Mouse (Mus musculus): ENCODE measurements around the gene Rbfox2.
"Not testable (repeated sequence)": the region's sequence is repeated elsewhere in the genome, so short reads cannot be mapped to it uniquely, and the experiment has no call there.

Gene Rbfox2

DNA sequence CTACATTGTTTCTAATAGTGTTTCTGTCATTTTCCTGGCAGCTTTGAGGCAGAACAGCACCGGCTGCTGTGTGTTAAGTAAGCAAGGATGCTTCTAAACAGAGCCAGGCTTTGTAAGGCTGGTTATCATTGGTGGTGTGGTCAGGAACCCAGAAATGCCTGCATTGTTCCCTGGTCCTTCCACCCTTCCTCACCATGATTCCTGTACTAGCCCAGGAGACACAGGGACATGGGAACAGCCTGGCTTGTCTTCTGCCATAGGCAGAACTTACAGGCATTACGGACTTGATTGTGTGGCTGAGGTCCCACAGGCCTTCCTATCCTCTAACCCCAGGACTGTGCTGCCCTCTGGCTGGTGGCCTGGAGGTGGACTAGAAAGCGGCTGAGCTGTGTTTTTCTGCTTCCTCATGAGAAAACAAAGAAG, 238.4 kb downstream of the Rbfox2 start:
- peak; percentile 64 for DNase-seq (ENCODE audit: low read depth, low spot score)

DNA sequence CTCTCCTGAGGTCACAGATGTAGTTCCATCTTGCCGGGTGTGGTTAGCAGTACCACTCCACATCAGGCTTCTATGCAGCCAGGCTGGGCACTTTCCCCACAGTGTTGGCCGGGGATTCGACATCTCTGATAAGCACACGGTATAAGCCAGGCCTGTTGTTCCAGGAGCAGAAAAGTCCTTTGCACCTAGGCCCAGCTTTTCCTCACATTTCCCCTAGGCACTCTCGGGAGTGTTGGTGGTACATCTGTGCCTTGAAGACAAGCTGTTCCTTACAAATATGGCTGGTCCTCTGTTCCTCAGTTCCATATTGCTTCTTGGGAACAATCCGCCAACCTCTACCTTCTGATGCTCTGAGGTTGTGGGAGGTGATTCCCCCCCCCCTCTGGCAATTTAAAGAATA, 240.6 kb downstream of the Rbfox2 start:
- peak; percentile 80 for DNase-seq (ENCODE audit: low read depth, low spot score)

DNA sequence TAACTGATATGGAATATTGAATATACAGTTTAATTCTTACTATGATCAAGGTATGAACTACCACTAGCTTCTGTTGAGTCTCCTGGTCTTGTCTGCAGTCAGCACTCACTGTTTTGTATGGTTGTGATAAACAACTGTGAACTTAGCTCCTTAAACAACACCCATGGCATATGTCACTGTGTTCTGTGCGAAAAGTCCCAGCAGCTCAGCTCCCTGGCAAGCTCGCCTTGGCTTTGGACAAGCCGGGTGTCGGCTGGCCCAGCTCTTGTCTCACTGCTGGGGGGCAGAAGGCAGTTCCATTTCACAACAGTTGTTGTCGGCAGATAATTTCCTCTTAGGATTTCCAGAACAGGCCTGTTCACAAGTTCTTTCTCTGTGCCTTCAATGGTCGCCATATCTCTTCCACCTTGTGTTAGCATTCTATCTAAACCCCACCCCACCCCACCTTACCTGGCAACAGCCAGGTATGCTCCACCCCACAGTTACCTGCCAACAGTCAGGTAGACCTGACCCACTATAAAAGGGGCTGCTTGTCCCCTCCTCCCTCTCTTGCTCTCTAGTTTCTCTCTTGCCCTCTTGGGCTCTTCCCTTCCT, 241.4 kb downstream of the Rbfox2 start:
- DNase-seq (ENCODE audit: low read depth, low spot score) = no peak

DNA sequence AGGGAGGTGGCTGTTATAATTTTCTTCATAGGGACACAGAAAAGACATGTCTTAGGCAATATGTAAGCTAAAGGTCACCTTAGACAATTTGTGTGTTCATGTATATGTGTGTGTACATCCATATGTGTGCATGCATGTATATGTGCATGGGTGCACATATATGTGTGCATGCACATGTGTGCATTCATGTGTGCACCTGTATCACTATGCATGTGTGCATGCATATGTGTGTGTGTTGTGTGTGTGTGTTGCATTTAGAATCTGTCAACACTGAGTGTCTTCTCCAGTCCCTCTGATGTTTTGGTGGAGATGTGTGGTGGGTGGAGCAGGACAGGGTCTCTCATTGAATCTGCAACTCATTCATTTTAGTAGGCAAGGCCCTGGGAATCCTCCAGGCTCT, 244.1 kb downstream of the Rbfox2 start:
- DNase-seq (ENCODE audit: low read depth, low spot score) = no peak

DNA sequence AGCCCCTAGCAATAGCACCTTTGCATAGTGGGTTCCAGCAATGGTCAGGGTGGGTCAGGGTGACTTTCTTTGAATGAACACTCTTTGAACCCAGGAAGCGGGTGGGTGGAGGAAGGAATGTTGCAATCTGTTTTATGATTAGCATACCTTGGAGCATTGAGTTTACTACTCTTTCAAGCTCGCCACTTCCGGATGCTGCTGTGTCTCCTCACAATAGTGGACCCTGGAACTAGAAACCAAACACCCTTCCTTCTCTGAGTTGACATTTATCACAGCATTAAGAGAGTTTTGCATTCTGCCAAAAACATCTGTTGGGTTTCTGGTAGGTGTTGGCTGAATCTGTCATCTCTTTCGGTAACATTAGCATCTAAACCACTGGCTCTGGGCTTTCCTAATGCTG, 247.4 kb downstream of the Rbfox2 start:
- DNase-seq (ENCODE audit: low read depth, low spot score) = not testable (repeated sequence)

DNA sequence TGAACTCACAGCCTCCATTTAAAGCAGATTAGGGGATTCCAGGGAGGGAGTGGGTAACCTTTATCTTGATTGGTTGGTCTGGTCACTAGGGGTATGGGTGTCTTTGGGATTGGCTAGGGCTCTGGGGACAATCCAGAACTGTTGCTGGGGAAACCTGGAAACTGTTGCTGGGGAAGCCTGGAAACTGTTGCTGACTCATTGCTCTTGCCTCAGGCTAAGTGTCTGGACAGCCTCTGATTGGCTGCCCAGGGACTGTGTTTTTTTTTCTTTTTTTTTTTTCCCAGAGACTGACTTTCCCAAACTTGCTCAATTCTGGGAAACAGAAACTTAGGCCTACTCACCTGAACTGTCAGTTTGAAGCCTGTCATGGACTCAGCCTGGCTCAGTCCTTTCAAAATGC, 248.2 kb downstream of the Rbfox2 start:
- DNase-seq (ENCODE audit: low read depth, low spot score) = no peak

DNA sequence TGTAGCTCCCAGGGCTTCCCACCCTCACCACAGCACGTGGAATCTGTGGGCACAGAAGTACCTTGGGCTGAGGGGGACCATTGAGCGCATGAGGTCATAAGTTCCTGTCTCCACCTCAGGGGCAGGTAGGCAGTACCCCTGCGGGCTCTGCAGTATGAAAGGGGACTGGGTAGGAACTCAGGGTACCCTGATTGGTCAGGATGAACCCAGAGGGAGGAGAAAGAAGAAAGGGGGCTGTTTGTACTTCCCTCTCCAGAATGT, 250.1 kb downstream of the Rbfox2 start:
- no peak for DNase-seq (ENCODE audit: low read depth, low spot score)

DNA sequence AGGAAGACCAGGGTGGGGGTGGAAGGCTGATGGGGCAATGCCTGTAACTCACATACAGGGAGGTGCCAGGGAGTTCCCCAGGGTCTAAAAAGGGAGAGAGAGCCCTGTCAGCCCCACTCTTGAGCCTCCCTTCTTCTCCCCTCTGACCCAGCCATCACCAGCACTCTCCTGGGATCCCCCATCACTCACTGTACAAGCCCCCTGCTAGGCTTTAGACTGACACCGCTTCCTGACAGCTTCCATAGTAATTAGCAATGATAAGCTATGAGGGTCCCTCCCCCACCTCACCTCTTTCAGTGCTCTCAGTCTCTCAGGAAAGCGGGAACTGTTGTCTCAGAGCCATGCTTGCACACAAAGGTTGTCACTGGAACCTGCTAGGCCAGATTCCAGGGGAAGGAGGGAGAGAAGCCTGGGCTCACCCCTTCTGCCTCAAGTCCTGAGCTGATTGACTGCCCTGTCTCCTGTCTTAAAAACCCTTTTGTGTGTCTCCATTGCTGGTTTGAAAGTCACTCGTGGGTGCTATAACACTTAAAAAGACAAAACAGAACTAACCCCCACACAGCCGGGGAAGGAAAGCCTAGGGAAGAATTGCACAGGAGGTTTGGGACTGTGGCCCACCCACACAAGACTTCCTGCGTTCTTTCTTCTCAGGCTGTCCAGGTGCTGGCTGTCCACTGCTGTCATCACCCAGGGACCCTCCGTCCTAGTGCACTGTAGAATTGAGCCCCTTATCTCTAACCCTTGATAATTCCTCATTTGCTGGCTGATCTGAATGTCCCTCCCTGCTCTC, 250.6 kb downstream of the Rbfox2 start:
- DNase-seq (ENCODE audit: low read depth, low spot score) = no peak

DNA sequence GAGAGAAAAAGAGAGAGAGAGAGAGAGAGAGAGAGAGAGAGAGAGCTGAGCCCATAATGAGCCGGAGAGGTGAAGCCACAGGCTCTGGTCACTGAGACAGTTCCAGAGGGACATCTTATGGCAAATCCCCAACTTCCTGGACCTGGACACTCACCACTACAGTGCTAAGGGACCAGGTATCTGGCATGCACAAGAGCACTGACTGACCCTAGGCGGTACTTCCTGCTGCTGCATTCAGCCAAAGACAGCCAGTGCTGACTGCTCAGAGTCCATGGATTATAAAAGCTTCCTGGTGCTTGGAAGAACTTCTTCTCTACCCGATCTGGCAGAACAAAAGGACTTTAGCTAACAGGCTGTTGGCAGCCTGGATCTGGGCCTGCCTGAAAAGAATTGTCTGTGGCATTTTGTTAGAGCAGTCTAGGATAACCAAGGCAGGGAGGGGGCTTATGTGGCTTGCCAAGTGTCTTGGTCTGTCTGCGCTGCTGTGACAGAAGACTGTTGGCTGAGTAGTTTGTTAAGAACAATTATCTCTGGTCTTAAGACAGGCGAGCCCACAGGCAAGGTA, 252.1 kb downstream of the Rbfox2 start:
- DNase-seq (ENCODE audit: low read depth, low spot score) = no peak

DNA sequence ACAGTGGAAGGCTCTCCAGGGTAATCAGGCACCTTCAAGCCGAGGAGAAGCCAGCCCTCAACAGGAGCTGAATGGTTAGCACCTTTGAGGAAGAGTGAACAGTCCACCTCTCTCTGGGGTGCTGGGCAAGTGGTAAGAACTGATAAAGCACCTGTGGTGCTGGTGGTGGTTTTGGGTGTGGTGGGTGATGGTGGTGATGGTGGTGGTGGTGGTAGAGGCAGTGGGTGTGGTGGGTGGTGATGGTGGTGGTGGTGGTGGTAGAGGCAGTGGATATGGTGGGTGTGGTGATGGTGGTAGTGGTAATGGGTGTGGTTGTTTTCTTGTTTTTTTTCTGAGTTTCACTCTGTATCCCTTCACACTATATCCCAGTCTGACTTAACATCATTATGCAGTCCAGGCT, 253.8 kb downstream of the Rbfox2 start:
- DNase-seq (ENCODE audit: low read depth, low spot score) = no peak

DNA sequence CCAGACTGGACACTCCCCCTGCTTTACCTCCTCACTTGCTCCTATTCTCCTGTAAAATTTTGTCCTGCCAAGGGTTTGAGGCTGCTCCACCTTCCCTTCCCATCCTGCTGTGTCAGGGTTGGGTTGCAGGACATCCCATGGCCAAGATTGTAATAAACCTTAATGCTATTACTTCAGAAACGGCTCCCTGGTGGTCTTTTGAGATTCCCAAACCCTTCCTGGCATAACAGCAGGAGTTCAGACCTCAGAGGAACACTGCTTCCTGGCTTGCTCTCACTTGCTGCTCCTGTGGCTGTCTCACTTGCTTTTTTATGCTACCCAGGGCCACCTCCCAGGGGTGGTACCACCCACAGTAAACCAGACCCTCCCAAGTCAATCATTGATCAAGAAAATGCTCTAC, 254.6 kb downstream of the Rbfox2 start:
- DNase-seq (ENCODE audit: low read depth, low spot score) = no peak

DNA sequence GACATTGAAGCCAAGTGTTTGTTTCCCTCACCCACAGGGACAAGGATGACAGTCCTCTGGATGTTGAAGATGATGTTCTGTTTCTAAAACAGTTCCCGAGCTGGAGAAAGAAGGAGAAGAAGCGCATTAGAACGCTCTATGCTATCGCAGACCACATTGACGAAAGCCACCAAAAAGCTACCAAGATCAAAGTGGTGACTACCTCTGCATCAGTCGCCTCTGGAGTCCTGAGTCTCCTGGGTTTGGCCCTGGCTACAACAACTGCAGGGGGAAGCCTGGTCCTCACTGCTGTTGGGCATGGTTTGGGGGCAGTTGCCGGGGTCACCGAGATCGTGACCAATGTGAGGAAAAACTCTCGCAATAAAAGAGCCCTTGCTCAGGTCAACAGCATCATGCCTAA, 256.2 kb downstream of the Rbfox2 start, which contains the start of gene Mb:
Gene Mb (minus strand): TSS at position 101 of the 400 bp plus-strand sequence.
- DNase-seq (ENCODE audit: low read depth, low spot score) = no peak

DNA sequence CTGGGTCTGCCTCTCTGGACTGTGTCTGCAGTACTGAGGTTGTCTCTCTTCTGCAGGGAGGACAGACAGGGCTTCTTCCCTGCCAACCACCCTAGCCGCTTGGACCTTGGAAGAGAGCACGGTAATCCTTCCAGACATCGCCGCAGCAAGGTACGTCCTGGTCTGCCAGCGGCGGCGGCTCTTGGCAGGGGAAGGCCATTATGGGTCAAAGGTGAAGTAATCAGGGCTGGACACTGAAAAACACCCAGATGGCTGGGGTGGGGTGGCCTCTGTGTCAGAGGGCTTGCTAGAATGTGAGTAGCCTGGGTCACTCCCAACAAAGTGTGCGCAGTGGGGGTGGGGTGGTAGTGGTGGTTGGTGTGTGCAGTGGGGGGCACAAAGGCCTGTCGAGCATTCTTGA, 261.2 kb downstream of the Rbfox2 start:
- DNase-seq (ENCODE audit: low read depth, low spot score) = no peak

DNA sequence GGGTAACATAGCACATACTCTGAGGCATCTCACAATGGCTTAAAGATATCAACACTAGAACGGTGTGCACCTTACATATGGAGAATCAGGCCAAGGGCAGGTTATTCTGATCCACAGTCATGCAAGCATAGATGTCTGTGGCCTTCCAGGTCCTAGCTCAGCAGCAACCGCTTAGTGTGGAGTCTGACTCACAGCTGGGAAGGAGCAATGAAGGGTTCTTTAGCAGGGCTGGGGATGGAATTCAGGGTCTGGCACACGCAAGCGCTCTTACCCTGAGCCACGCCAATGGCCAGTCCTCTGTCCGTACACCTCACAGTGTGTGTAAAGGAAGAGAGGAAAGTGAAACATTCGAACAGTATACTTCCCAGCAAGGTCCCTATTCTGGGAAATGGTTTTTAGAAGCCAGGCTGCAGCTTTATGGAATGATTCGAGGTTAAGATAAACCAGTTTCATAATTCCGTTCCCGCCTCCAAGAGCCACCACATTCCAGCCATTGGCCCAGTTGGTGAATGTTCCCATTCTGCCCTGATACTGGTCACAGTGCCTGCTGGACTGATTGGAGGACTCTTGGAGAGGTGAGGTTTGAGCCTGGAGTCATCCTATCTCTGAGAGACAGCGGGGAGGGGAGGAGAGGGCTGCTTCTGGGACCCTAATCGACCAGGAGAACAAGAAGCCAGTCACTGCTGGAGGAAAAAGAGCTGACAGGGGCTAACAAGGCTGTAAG, 262.0 kb downstream of the Rbfox2 start, which contains the start of gene Apol6:
Gene Apol6 (plus strand): TSS at position 133 of the 724 bp plus-strand sequence.
- no peak for DNase-seq (ENCODE audit: low read depth, low spot score)

DNA sequence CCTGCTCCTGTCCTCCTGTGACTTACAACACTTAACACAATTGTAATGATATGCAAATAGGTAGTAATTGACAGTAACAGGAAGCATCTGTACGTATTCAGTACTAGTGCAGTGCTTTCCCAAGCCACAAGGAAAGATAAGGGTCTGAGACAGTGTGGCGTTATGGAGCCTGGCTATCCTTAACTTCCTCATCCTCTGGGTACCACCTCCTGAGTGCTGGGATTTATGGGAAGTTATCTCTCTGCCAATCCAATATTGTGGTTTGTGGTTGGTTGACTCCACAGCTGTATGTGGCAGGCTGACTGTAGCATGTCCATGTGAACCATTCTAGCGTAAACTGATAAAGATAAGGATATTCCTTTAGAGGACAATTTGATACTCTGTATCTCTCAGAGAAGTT, 266.0 kb downstream of the Rbfox2 start:
- DNase-seq (ENCODE audit: low read depth, low spot score) = no peak

DNA sequence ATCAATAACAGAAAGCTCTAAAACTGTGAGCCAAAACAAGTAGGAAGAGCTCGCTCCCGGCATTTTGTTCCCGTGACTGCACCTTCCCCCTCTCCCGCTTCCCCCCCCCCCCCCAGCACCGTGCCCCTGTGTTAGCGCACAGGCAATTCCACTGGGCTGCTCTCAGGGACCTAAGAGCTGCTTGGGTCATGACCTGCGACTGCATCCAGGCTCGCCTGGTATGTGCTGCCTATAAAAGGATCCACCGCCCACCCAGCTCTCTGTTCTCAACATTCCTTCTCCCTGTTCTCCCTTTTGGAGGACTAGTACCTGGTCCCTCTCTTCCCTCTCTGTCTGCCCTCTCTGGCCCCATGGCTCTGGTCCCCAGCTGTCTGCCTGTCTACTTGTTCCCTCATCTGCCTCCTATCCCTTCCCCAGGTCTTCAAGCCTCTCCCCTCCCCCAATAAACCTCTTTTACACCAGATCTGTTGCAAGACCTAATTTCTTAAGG, 267.5 kb downstream of the Rbfox2 start:
- no peak for DNase-seq (ENCODE audit: low read depth, low spot score)

DNA sequence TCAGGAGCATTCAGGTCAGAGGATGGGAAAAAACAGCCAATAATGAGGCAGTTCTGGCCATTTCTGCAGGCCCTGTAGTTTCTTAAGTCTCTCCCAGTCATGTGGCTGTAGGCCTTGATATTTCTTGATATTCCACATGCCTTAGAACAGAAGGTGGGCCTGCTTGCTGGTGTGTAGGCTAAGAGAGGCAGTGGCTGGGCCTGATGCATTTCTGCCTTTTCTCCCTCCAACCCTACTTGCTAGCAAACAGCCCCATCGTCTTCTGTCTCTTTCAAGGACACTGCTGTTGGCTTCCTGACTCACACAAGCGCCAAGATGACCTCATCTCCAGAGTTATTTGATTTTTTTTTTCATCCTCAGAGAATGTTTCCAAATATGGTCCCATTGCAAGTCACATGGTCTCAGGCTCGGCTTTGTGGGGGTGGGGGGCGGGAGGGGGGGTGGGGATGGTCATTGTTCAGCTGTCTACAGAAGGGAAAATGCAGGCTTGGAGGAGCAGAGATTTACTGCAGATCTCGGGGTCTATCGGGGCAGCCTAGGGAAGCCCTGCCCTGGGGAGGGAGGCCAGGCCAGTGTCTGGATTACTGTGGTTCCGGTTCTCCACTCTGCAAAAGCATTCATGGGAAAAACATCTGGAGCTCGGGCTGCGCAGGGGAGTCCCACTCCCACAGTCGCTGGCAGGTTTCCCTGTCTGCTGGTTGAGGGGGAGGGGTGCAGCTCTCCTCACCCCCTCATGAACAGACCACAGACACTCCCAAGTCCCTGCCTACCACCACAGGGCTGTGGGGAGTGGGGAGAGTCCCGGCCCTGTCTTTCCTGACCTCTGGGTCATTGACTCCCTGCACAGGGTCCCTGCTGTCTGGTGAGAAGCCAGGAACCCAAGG, 269.3 kb downstream of the Rbfox2 start:
- DNase-seq (ENCODE audit: low read depth, low spot score) = peak; percentile 48

DNA sequence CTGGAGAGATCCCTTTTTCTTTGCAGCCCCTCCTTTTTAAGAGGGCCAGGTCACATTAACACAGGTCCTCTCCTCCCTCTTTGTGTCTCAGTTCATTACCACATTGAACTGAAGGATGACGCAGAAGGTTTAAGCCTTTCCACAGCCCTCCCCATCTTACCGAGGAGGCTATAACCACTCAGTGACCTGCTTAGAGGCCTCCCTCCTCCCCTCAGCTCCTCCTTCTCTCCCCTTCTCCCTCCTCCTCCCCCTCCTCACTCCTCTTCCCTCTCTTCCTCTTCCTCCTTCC, 269.9 kb downstream of the Rbfox2 start:
- no peak for DNase-seq (ENCODE audit: low read depth, low spot score)

DNA sequence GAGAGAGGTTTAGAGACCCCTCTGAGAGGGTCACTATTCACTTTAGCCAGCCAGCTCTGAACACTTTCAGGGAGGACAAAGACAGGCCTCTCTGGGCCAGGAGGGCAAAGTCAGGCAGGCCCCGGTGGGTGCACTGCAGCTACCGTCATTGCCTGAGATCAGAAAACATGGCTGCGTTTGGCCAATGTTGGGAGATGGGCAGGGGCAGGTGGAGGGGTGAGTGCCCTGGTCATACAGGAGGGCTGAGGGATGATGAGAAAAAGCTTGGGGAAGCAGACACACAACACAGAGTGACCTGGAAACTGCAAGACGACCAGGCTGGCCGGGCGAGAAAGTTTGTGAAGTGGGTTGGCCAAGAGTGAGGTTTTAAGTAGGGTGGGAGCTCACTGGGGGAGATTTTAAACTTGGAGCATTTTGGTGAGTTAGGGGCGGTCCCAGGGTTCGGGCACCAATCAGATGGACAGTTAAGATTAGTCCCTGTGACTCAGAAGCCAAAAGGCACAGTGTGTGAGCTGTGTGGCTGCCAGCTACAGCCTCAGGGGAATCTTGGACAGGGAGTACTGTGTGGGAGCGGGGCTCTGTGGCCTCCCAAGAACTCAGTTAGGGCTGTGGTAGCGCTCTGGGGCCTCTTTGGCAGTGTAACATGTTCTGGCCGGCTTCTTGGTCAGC, 270.4 kb downstream of the Rbfox2 start:
- DNase-seq (ENCODE audit: low read depth, low spot score) = no peak

DNA sequence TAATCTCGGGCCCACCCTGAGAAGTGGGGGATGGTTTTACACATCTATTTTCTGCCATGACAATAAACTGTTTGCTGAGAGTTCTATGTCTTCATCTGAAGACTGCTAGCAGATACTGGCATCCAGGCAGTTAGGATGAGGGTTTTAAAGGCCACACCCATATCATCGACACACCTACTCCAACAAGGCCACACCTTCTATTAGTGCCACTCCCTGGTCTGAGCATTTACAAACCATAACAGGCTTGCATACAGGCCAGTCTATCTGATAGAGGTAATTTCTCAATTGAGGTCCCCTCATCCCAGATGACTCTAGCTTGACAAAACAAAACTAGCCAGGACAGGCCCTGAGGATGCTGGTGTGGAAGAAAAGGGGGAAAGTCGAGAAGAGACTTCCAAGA, 271.2 kb downstream of the Rbfox2 start:
- DNase-seq (ENCODE audit: low read depth, low spot score) = no peak

DNA sequence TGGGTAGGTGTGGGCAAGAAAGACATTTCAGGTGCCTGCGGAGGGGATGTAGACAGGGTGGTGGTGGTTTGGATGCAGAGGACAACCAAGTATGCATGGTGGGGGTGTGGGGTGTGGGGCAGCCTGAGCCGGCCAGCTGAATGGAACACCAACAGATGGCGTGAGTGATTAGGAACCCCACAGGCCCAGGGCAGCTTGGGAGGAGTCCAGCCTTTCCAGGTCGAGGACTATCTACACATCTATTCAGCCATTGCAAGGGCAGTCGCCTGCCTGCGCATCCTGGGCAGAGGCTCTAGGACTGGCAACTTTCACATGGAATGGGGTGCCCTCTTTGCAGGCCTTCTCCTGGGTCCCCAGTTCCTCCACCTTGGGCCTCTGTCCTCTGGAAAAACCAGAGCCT, 272.3 kb downstream of the Rbfox2 start:
- no peak for DNase-seq (ENCODE audit: low read depth, low spot score)

All from telencephalon, adult 2 months (tissue).